24 mouse cellular contexts compared by ENCODE assay signal in the genomic region with DNA sequence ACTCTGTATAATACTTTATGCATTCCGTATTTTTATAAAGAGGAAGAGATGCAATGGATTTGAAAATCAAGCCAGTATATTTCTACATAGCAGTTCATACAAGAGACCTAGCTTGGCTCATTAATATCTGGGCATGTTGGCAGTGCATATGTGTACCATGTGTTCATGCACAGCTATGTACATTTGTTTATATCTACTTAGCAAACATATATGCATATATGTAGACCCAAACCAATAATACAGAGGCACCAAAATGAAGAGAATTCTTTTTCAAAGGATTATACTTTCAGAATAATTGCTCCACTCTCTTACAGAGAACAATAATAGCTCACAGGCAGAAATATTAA. TPM values are rescaled to one million over a fixed set of nuclear protein-coding genes. Genes with fewer than 3 reads are reported as not detected.
"Had no signal": no experiment of that assay in that cellular context is flagged by ENCODE, and none has a peak within 500 bp of the region (broad histone marks: within the 10 kb centered on the region; RNA-seq: fewer than 3 reads in every experiment).

No protein-coding gene starts in this region.

- ATAC-seq: liver, postnatal 0 days had no signal

- H3K9me3 ChIP-seq: limb, embryonic 12.5 days; liver, embryonic 13.5 days; lung, embryonic 15.5 days; megakaryocyte, embryonic 14.5 days; midbrain, embryonic 13.5 days; stomach, embryonic 15.5 days had no signal

- DNase-seq: kidney, postnatal 10 days; kidney, postnatal 4 days; liver; liver, postnatal 0 days; lung, postnatal 14 days; right cerebral cortex, postnatal 14 days; thymus, adult 2 months; thymus, postnatal 25 days had no signal

- H3K4me1 ChIP-seq: liver, embryonic 13.5 days; lung, embryonic 15.5 days; stomach, embryonic 15.5 days had no signal

- H3K4me3 ChIP-seq: limb, embryonic 12.5 days; liver, embryonic 13.5 days; lung, embryonic 15.5 days; megakaryocyte, embryonic 14.5 days; midbrain, embryonic 13.5 days; stomach, embryonic 15.5 days had no signal

- H3K27me3 ChIP-seq: limb, embryonic 12.5 days; liver, embryonic 13.5 days; lung, embryonic 15.5 days; megakaryocyte, embryonic 14.5 days; midbrain, embryonic 13.5 days; stomach, embryonic 15.5 days had no signal

- H3K4me2 ChIP-seq: limb, embryonic 12.5 days; liver, embryonic 13.5 days; lung, embryonic 15.5 days; stomach, embryonic 15.5 days had no signal

- H3K36me3 ChIP-seq: limb, embryonic 12.5 days; liver, embryonic 13.5 days; lung, embryonic 15.5 days; midbrain, embryonic 13.5 days; stomach, embryonic 15.5 days had no signal

- H3K9ac ChIP-seq: limb, embryonic 12.5 days; liver, embryonic 13.5 days; liver, postnatal 0 days; lung, embryonic 15.5 days; midbrain, embryonic 13.5 days; stomach, embryonic 15.5 days had no signal

- H3K27ac ChIP-seq: limb, embryonic 12.5 days; liver, embryonic 13.5 days; lung, embryonic 15.5 days; macrophage; midbrain, embryonic 13.5 days; stomach, embryonic 15.5 days had no signal

RNA-seq across cellular contexts. Expression of a gene that starts 5.2 kb away (rescaled TPM):
- total RNA-seq: layer of hippocampus, postnatal 25 days had no signal
- polyA plus RNA-seq: kidney, embryonic 14.5 days; limb, embryonic 12.5 days; macrophage; midbrain, embryonic 13.5 days; neural tube, embryonic 14.5 days; spleen, adult 2 months; urinary bladder, adult 2 months had no signal

RNA-seq across cellular contexts. Expression of a gene that starts 50.4 kb away (rescaled TPM):
- total RNA-seq: layer of hippocampus, adult 8-10 months; layer of hippocampus, postnatal 25 days; left cerebral cortex, adult 8-10 months; left cerebral cortex, postnatal 36 days had no signal
- polyA plus RNA-seq: kidney, embryonic 14.5 days; limb, embryonic 12.5 days; lung, embryonic 15.5 days; macrophage; midbrain, embryonic 13.5 days; neural tube, embryonic 14.5 days; spleen, adult 2 months; testis, adult 2 months; thymus, adult 2 months; urinary bladder, adult 2 months had no signal
